Mouse (Mus musculus): ENCODE data around the gene St3gal3. TPM values are rescaled to one million over a fixed set of nuclear protein-coding genes. Genes with fewer than 3 reads are reported as not detected.

The St3gal3 gene
- polyA plus RNA-seq, 1 experiment, result 6.8 TPM

GRCm38 (mm10) chr4:118092784-118093457 lies 41.8 kb downstream of the St3gal3 start:
- no peaks in the 10 kb centered on the region for H3K4me1 ChIP-seq (ENCODE audit: control insufficient read depth, insufficient read depth, low read length)
- no peak for TF ChIP-seq CTCF (IDR thresholded peaks at IDR 0.05; ENCODE audit: control insufficient read depth, insufficient read depth, low read length)
- no peak for TF ChIP-seq POLR2A (IDR thresholded peaks at IDR 0.05; ENCODE audit: borderline replicate concordance, control insufficient read depth, low read depth, low read length)
- no peak overlapping the region for H3K27ac ChIP-seq (ENCODE audit: control insufficient read depth, insufficient read depth, low read depth, low read length, poor library complexity)
- 91% methylated on average over 11 of the region's 11 CpGs for WGBS
- H3K4me3 ChIP-seq (replicated peaks; ENCODE audit: control insufficient read depth, low read depth, low read length), result no peak overlapping the region

GRCm38 (mm10) chr4:118090449-118090848 lies 44.3 kb downstream of the St3gal3 start:
- TF ChIP-seq POLR2A (IDR thresholded peaks at IDR 0.05; ENCODE audit: borderline replicate concordance, control insufficient read depth, low read depth, low read length), result no peak
- no peak for TF ChIP-seq CTCF (IDR thresholded peaks at IDR 0.05; ENCODE audit: control insufficient read depth, insufficient read depth, low read length)
- Histone ChIP-seq H3K4me1 (ENCODE audit: control insufficient read depth, insufficient read depth, low read length) (no peaks in the 10 kb centered on the region), H3K27ac (ENCODE audit: control insufficient read depth, insufficient read depth, low read depth, low read length, poor library complexity) (no peak overlapping the region), H3K4me3 (replicated peaks; ENCODE audit: control insufficient read depth, low read depth, low read length) (no peak overlapping the region)
- 90% methylated on average over 11 of the region's 11 CpGs for WGBS

- Histone ChIP-seq H3K4me3 (replicated peaks; ENCODE audit: control insufficient read depth, low read depth, low read length) (no peak overlapping the region), H3K4me1 (ENCODE audit: control insufficient read depth, insufficient read depth, low read length) (no peaks in the 10 kb centered on the region), H3K27ac (ENCODE audit: control insufficient read depth, insufficient read depth, low read depth, low read length, poor library complexity) (no peak overlapping the region)
- TF ChIP-seq CTCF (IDR thresholded peaks at IDR 0.05; ENCODE audit: control insufficient read depth, insufficient read depth, low read length), result peak; percentile 71
- TF ChIP-seq POLR2A (IDR thresholded peaks at IDR 0.05; ENCODE audit: borderline replicate concordance, control insufficient read depth, low read depth, low read length), result no peak
- 42% methylated on average over 9 of the region's 9 CpGs for WGBS
Observed at GRCm38 (mm10) chr4:118089939-118090338, 44.8 kb downstream of the St3gal3 start.

- Histone ChIP-seq H3K27ac (ENCODE audit: control insufficient read depth, insufficient read depth, low read depth, low read length, poor library complexity) (no peak overlapping the region), H3K4me1 (ENCODE audit: control insufficient read depth, insufficient read depth, low read length) (no peaks in the 10 kb centered on the region), H3K4me3 (replicated peaks; ENCODE audit: control insufficient read depth, low read depth, low read length) (no peak overlapping the region)
- TF ChIP-seq CTCF (IDR thresholded peaks at IDR 0.05; ENCODE audit: control insufficient read depth, insufficient read depth, low read length) (no peak), POLR2A (IDR thresholded peaks at IDR 0.05; ENCODE audit: borderline replicate concordance, control insufficient read depth, low read depth, low read length) (no peak)
- 67% methylated on average over 2 of the region's 2 CpGs for WGBS
Observed at GRCm38 (mm10) chr4:118088771-118089170, 45.9 kb downstream of the St3gal3 start.

GRCm38 (mm10) chr4:118085025-118085424 lies 49.7 kb downstream of the St3gal3 start:
- TF ChIP-seq CTCF (IDR thresholded peaks at IDR 0.05; ENCODE audit: control insufficient read depth, insufficient read depth, low read length) (no peak), POLR2A (IDR thresholded peaks at IDR 0.05; ENCODE audit: borderline replicate concordance, control insufficient read depth, low read depth, low read length) (no peak)
- Histone ChIP-seq H3K4me3 (replicated peaks; ENCODE audit: control insufficient read depth, low read depth, low read length) (no peak overlapping the region), H3K4me1 (ENCODE audit: control insufficient read depth, insufficient read depth, low read length) (peaks cover 2% of the 10 kb centered on the region; the same call in 1 of the 2 replicates), H3K27ac (ENCODE audit: control insufficient read depth, insufficient read depth, low read depth, low read length, poor library complexity) (no peak overlapping the region)
- 81% methylated on average over 4 of the region's 4 CpGs for WGBS

- 38% methylated on average over 14 of the region's 14 CpGs for WGBS
- Histone ChIP-seq H3K4me3 (replicated peaks; ENCODE audit: control insufficient read depth, low read depth, low read length) (no peak overlapping the region), H3K4me1 (ENCODE audit: control insufficient read depth, insufficient read depth, low read length) (peaks cover 4% of the 10 kb centered on the region), H3K27ac (ENCODE audit: control insufficient read depth, insufficient read depth, low read depth, low read length, poor library complexity) (no peak overlapping the region)
- no peak for TF ChIP-seq POLR2A (IDR thresholded peaks at IDR 0.05; ENCODE audit: borderline replicate concordance, control insufficient read depth, low read depth, low read length)
- peak; percentile 98 for TF ChIP-seq CTCF (IDR thresholded peaks at IDR 0.05; ENCODE audit: control insufficient read depth, insufficient read depth, low read length)
Observed at GRCm38 (mm10) chr4:118083217-118083951, 51.3 kb downstream of the St3gal3 start.

GRCm38 (mm10) chr4:118081608-118082331 lies 52.9 kb downstream of the St3gal3 start:
- Histone ChIP-seq H3K27ac (ENCODE audit: control insufficient read depth, insufficient read depth, low read depth, low read length, poor library complexity) (no peak overlapping the region), H3K4me1 (ENCODE audit: control insufficient read depth, insufficient read depth, low read length) (peaks cover 6% of the 10 kb centered on the region), H3K4me3 (replicated peaks; ENCODE audit: control insufficient read depth, low read depth, low read length) (no peak overlapping the region)
- TF ChIP-seq POLR2A (IDR thresholded peaks at IDR 0.05; ENCODE audit: borderline replicate concordance, control insufficient read depth, low read depth, low read length) (no peak), CTCF (IDR thresholded peaks at IDR 0.05; ENCODE audit: control insufficient read depth, insufficient read depth, low read length) (no peak)
- WGBS, result 85% methylated on average over 18 of the region's 18 CpGs

GRCm38 (mm10) chr4:118080481-118080880 lies 54.2 kb downstream of the St3gal3 start:
- WGBS, result 77% methylated on average over 8 of the region's 8 CpGs
- Histone ChIP-seq H3K27ac (ENCODE audit: control insufficient read depth, insufficient read depth, low read depth, low read length, poor library complexity) (no peak overlapping the region), H3K4me1 (ENCODE audit: control insufficient read depth, insufficient read depth, low read length) (peaks cover 6% of the 10 kb centered on the region), H3K4me3 (replicated peaks; ENCODE audit: control insufficient read depth, low read depth, low read length) (no peak overlapping the region)
- TF ChIP-seq POLR2A (IDR thresholded peaks at IDR 0.05; ENCODE audit: borderline replicate concordance, control insufficient read depth, low read depth, low read length) (no peak), CTCF (IDR thresholded peaks at IDR 0.05; ENCODE audit: control insufficient read depth, insufficient read depth, low read length) (no peak)

Measured in bone marrow, adult 2 months (tissue).